Mouse (Mus musculus) spleen, postnatal 0 days (tissue): ENCODE results near the gene Gm45015. TPM values are rescaled to one million over a fixed set of nuclear protein-coding genes. Genes with fewer than 3 reads are reported as not detected.

Source experiments
- polyA plus RNA-seq: library from polyadenylated mRNA; unstranded; fragments of >200 nt; fragmentation: Nextera tagmentation; extraction: Ambion mirVana; gene quantifications from 2 replicates; pipeline ENCODE4 v1.2.1, GENCODE M21; 2015

The Gm45015 gene
- polyA plus RNA-seq: not detected in 2 replicates

DNA sequence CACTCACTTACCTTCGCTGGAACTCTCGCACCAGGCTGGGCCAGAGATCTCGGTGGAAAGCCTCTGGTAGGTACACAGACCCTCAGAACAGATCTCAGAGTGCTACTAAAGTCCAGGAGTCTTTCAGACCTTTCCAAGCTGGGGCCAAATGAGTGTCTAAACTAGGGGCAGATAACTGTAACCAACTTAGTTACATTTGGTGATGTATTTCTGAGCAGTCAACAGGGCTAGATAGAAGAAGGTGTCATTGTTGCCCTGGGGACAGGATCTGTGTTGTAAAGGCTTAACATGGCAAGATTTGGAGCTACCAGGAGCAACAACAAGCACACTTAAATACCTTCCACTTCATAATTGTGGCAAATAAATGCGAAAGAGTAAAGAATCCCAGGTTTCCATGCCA lies at the start of gene Gm45015:
Gene Gm45015 (minus strand): TSS at position 101 of the 400 bp plus-strand sequence.

DNA sequence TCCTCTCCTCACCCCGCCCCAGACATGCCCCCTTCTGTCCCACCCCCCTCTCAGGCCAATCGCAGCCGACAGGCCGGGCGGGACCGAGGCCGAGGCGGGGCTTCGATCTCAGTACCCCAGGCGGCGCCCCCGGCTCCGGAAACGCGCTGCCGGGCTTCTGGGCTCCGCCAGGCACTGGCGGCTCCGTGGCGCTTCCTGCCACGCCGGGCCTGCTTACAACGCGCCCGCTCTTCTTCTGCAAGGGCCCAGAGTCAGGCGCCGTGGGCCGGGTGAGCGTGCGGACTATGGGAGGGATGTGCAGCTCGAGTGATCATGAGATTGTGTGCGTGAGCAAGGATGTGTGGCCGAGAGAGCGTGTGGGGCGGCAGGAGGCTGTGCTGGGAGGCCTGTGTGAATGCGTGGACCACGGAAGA lies 5.8 kb upstream of the Gm45015 start, which contains the start of gene Zfp275:
Gene Zfp275 (plus strand): TSS at position 139 of the 413 bp plus-strand sequence.

DNA sequence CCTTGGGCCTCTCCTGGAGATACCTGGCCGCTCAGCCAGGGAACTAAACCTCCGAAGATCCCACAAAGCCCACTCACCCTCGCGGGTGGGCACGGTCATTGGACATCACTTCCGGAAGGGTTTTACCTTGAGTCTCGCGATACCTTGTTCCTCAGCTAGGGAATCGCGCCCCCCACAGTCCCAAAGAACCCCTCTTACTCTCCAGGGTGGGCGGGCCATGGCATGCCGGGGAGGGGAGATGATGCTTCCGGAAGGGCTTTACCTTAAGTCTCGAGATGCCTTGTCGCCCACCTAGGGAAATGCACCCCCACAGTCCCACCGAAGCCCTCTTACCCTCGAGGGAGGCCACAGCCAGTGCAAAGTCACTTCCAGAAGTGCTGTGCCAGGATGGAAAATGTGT lies 43.8 kb downstream of the Gm45015 start, which contains the start of the genes Xlr5a and Xlr5c:
Gene Xlr5a (minus strand): TSS at position 101 of the 400 bp plus-strand sequence.
Gene Xlr5c (minus strand): TSS at position 101 of the 400 bp plus-strand sequence.

Other genes starting within 250 kb of the Gm45015 start
- 0.69 and 0.72 TPM in 2 replicates for gene Xlr3a, start 239.7 kb downstream of the Gm45015 start, polyA plus RNA-seq
- gene Gm14685, start 219.8 kb downstream of the Gm45015 start, polyA plus RNA-seq: not detected in 2 replicates
- gene Xlr5b, start 188.0 kb downstream of the Gm45015 start, polyA plus RNA-seq: not detected in 2 replicates
- not detected in 2 replicates for gene DXBay18, start 187.4 kb downstream of the Gm45015 start, polyA plus RNA-seq
- gene Spin2d, start 159.9 kb downstream of the Gm45015 start, polyA plus RNA-seq: not detected in 2 replicates
- 0.99 and 2.5 TPM in 2 replicates for gene Xlr3b, start 144.6 kb downstream of the Gm45015 start, polyA plus RNA-seq
- 3.2 and 4.1 TPM in 2 replicates for gene Xlr4b, start 122.5 kb downstream of the Gm45015 start, polyA plus RNA-seq
- 6.4 and 8.1 TPM in 2 replicates for gene F8a, start 108.5 kb downstream of the Gm45015 start, polyA plus RNA-seq
- 0.48 and 1.4 TPM in 2 replicates for gene Xlr4c, start 93.7 kb downstream of the Gm45015 start, polyA plus RNA-seq
- not detected in 2 replicates for gene Xlr3c, start 71.5 kb downstream of the Gm45015 start, polyA plus RNA-seq
- gene Xlr5a, start 43.9 kb downstream of the Gm45015 start, polyA plus RNA-seq: not detected in 2 replicates
- gene Xlr5c, start 43.9 kb downstream of the Gm45015 start, polyA plus RNA-seq: not detected in 2 replicates
- gene Zfp275, start 5.8 kb upstream of the Gm45015 start, polyA plus RNA-seq: 1.9 and 2.4 TPM in 2 replicates
- gene Gm18336, start 61.9 kb upstream of the Gm45015 start, polyA plus RNA-seq: not detected in 2 replicates
- gene Zfp92, start 74.3 kb upstream of the Gm45015 start, polyA plus RNA-seq: not detected in 2 replicates
- gene Trex2, start 98.5 kb upstream of the Gm45015 start, polyA plus RNA-seq: not detected in 2 replicates
- gene Haus7, start 122.2 kb upstream of the Gm45015 start, polyA plus RNA-seq: 30.2 and 32.9 TPM in 2 replicates
- 80.5 and 93.3 TPM in 2 replicates for gene Bgn, start 146.8 kb upstream of the Gm45015 start, polyA plus RNA-seq
- not detected in 2 replicates for gene Atp2b3, start 166.2 kb upstream of the Gm45015 start, polyA plus RNA-seq